Mouse (Mus musculus): ENCODE data around the gene Nptn.
"Not testable (repeated sequence)": the region's sequence is repeated elsewhere in the genome, so short reads cannot be mapped to it uniquely, and the experiment has no call there.

Nptn gene

DNA sequence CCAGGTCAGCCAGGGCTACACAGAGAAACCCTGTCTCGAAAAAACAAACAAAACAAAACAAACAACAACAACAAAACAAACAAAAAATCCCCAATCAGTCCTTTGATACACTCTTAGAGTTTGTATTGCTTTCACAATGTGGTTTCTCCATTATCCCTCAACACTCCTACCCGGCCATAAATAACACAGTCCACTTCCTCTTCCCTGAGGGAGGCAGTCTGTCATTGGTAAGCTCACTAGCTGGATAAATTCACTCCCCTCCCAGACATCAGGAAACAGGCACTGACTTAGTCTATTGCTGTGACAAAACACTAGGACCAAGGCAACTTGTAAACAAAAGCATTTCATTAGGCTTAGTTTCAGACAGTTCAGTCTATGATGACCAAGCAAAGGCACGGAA is 21.8 kb upstream of the Nptn start:
- no peak for DNase-seq (ENCODE audit: low spot score in 2 of 2)

DNA sequence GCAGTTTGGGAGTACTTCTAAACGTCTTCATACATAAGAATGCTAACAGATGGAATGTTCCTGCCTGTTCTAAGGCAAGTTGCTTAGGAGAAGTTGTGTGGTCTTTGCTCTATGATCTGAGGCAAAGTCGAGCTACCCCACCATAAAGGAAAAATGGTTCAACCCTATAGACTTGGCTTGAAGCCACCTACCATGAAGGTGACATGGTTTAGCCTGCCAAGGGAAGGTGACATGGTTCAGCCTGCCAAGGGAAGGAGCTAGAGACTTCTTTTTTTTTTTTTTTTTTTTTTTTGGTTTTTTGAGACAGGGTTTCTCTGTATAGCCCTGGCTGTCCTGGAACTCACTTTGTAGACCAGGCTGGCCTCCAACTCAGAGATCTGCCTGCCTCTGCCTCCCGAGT is 16.1 kb upstream of the Nptn start:
- DNase-seq (ENCODE audit: low spot score in 2 of 2), result not testable (repeated sequence)

DNA sequence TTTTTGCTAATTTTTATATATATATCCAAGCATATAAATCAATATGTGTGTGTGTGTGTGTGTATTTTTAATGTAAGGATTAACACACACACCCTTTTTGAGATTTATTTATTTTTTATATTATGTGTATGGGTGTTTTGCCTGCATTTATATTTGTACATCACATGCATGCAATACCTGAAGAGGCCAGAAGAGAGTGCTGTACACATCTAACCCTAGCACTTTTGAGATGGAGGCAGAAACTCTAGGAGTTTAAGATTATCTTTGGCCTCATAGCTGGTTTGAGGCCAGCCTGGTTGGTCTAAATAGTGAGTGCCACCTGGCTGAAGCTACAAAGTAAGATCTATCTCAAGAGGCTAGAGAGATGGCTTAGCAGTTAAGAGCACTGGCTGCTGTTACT is 14.4 kb upstream of the Nptn start:
- DNase-seq (ENCODE audit: low spot score in 2 of 2), result peak; percentile 25 to 48

DNA sequence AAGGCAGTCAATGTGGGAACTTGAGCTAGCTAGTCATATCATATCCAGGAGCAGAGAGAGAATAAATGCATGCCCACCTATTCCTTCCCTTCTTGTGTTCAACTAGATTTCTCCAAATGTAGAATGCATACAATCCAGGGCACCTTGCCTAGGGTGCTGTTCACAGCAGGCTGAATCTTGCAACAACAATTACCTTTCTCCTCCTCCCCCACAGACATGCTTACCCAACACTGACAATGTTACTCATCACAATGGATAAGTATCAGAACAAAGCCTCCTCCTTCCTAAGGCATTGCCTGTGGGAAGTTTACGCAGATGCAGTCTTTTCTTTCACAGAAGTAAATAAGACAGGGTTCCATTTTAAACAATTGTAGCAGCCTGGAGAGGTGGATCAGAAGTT is 11.0 kb upstream of the Nptn start:
- no peak for DNase-seq (ENCODE audit: low spot score in 2 of 2)

DNA sequence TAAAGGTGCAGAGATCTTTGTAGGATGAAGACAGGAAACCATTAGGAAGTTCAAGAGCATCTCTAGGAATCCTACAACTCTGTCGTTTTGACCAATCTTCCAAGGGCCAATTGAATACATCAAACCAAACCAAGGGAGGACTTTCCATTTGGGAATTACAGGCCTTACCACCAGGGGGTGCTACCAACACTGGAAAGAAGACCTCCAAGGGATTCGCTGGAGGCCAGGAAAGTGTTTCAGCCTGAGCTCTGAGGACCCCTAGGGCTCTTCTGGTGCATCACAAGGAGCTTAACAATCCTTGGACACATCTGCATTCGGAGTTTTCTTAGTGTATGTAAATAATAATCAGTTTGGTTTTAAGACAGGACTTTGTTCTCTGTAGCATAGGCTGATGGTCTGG is 3.4 kb upstream of the Nptn start:
- DNase-seq (ENCODE audit: low spot score in 2 of 2), result peak; percentile 36 to 44

DNA sequence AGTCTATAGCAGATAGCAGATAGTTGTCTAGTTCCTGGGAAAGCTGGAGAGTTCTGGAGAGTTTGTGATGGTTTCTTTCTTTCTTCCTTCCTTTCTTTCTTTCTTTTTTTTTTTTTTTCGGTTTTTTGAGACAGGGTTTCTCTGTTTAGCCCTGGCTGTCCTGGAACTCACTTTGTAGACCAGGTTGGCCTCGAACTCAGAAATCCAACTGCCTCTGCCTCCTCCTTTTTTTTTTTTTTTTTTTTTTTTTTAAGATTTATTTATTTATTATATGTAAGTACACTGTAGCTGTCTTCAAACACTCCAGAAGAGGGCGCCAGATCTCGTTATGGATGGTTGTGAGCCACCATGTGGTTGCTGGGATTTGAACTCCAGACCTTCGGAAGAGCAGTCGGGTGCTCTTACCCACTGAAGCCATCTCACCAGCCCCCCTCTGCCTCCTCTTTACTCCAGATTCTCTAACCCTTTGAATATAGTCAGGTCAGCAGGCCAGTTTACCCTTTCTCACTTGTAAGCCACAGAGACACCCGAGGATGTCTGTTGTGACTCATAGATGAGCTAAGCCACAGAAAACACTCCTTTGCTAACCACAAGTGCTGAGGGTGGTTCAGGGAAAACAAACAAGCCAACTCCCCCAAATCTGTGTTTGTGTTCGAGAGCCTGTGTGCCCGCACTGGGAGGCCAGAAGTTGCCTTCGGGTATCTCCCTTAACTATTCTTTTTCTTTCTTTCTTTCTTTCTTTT is 1.4 kb upstream of the Nptn start:
- peak; percentile 69 to 86 for DNase-seq (ENCODE audit: low spot score in 2 of 2)

DNA sequence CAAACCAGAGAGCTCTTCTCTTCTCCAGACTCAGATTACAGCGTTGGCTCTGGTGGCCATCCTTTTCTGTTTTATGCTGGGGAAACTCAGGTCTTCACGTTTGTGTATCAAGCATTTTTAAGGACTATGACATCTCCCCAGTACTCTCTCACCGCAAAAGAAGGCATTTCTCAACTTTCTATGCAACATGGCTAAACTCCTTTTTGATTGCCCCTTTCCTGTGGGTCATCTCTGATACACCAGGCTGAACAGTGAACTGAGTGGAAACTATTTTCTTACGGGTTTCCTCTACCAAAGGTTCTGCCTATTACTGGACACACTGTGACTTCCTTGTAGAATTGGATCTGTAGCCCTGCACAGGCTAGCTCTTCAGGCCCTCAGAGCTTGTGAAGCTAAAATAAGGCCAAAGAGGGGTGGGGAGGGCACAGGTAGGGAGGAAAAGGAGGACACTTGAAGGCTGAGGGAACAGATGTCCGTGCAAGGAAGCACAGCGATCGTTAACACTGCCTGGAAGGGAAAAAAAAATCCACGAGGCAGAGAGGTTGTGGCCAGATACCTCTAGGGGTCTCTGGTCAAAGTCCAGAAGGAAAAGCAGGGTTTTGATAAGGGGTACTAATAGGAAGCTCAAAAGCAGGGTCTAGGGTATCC is 633 bp upstream of the Nptn start:
- peak; percentile 2 to 30 for DNase-seq (ENCODE audit: low spot score in 2 of 2)

DNA sequence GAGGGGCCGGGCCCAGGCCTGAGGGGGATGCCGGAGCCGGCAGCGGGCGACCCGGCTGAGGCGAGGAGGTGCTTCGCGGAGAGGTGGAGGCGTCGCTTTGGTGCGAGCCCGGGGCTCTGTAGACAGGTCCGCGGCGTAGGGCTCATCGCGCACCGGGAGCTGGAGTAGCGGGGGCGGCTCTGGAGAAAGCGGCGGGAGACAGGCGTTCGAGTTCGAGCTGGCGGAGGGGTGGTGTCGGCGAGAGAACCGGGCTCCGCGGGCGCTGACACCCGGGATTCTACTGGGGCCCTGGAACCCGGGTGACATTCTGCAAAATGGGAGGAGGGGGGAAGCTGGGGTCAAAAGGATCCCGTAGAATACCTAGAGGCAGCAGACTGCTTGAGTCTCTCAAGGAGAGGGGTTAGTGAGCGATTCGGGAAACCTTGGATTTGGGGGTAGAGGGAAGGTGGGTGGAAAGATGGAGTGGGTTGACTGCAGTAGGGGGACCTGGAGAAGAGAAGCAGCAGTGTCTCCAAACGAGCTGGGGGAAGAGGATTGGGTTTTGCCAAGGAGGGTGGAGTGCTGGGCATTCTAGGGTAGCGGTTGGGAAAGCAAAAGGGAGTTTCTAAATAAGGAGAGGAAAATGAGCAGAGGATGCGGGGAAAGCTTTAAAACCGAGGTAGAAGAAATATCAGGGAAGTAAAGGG is 684 bp downstream of the Nptn start:
- DNase-seq (ENCODE audit: low spot score in 2 of 2), result no peak

DNA sequence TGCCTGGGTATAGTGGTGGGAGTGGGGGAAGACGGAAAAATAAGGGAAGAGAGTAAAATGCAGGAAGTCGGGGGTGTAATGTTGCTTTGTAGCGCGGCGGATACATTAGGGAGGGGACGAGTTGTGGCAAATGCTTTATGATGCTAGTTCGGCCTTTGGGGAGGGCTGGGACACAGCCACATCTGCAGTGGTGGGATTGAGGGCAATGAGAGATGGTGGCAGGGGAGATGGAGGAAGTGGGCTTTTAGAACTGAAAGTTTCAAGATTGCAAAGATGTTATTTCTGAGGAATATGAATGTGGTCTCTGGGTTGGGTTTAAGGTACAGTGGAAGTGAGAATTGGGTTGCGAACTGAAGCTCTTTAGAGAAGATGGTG is 1.2 kb downstream of the Nptn start:
- DNase-seq (ENCODE audit: low spot score in 2 of 2), result peak; percentile 26 to 36

DNA sequence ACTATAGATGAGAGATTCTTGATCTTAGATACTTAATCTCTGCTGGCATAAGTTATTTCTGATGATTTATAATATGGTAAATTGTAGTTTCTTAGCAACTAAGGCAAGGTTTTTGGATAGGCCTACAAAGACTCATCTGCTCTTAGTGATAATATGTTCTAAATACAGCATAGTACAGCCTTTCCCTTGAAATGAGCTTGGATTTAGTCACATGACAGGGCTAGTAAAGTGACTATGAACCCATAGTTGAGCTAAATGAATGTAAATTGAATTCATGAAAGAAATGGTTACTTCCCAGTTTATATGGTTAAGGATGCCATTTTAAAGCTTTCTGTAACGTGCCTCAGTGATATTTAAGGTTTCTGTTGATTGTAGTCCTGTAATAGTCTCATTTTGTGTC is 2.3 kb downstream of the Nptn start:
- DNase-seq (ENCODE audit: low spot score in 2 of 2), result no peak

DNA sequence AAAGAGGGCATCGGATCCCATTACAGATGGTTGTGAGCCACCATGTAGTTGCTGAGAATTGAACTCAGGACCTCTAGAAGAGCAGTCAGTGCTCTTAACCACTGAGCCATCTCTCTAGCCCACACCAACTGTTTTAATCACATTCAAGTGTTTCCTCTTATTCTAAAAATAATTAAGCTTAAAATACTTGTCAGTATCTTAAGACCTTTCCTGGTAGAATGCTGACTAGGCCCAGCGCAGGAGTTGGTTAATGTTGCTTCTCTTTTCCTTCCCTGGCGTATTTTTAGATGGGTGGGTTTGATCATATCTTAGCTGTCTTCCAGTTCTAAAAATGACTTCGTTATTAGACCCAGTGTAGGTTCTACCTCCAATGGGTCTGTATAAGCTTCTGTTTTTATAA is 6.6 kb downstream of the Nptn start:
- DNase-seq (ENCODE audit: low spot score in 2 of 2), result no peak

DNA sequence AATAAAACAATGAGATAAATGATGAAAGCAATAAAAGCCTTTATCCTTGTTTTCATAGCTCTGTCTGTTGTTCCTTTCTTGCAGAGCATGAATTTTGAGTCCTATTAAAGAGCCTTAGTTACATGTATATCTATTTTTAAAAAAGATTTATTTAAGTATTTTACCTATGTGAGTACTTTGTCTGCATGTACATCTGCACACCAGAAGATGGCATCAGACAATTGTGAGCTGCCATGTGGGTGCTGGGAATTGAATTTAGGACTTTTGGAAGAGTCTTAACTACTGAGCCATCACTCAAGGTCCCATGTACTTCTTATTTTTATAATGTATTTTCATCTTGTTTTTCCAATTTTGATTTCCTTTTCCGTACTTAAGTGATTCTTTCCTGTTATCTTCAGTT is 13.3 kb downstream of the Nptn start:
- DNase-seq (ENCODE audit: low spot score in 2 of 2), result no peak

DNA sequence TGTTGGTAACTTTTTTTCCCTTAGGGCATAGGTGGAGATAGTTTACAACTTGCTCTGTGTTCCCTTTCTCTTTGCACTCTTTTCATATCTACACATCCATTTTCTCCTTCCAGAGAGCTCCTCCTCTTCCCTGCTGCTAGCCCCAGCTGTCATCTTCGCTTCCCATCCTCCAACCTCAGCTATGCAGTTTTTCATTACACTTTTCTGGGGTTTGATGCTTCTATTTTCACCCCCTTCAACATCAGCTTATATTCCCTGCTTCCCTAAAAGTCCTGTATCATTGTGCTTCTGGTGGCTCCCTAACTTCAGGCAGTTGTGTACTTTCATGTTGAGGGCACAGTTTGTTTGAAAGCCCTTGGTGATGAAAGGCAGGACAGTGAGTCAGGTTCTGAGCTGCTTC is 31.8 kb downstream of the Nptn start:
- no peak for DNase-seq (ENCODE audit: low spot score in 2 of 2)

DNA sequence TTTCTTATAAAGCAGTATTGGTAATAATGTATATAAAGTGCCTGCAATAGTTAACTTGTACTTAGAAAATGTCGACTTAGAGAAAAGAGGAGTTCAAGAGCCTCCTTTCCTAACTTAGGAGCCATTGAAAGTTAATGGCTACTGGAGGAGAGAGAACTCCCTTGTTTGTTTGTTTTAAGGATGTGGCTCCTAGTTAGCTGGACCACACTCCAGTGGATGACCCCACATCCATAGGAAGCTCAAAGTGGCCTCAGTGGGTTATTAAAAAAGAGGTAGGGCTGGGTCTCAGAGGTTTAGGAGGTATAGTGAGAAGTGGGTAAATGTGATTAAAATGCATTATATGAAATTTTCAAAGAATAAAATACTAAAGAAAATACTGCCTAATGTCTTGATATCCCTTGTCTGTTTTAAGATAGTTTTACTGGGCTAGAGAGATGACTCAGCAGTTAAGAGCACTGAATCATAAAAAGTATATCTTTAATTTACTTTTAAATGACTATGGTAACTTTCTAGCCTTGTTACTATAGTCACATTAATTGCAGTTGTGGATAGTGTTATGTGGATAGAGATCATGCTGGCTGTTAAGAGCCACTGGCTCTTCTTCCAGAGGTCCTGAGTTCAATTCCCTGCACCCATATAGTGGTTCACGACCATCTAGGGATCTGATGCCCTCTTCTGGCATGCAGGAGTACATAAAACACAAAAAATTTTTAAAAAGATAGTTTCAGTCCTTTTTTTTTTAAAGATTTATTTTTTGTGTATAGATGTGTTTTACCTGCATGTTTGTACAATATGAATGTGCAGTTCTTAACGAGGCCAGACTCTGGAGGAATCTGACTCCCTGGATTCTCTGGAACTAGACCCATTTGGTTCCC is 33.3 kb downstream of the Nptn start:
- no peak for DNase-seq (ENCODE audit: low spot score in 2 of 2)

DNA sequence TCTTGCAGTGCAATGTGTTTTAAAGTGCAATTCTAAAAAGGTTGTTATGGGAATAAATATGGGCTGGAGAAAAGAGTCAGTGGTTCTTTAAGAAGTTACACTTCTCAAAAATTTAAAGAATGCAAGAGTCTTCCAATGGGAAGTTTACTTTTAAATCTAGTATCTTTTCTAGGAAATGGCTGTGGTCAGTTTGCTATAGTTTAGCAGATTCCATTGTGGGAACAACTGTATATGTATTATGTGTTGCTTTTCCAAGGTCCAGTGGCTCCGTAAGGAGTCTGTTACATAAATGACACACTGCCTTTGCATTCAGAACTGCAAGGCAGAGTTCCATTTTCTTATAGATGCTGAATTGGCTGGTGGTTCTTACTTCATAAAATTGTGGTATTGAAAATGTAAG is 41.0 kb downstream of the Nptn start:
- DNase-seq (ENCODE audit: low spot score in 2 of 2), result no peak

DNA sequence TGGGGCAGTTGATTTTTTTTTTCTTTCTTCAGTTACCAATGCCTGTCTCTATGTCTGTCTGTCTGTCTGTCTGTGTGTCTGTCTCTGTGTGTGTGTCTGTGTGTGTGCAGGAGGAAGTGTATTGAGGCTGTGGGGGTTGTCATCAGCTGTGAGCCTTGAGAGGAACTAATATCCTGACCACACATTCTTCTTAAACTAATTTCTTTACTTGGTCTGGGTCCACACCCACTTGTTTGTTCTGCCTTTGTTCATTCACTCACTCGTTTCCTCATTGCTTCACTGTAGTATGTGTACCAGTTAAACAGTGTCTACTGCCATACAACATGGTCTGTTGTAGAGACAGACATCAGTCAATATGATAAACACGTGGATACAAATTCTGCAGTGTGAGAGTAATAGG is 45.2 kb downstream of the Nptn start:
- DNase-seq (ENCODE audit: low spot score in 2 of 2), result no peak

DNA sequence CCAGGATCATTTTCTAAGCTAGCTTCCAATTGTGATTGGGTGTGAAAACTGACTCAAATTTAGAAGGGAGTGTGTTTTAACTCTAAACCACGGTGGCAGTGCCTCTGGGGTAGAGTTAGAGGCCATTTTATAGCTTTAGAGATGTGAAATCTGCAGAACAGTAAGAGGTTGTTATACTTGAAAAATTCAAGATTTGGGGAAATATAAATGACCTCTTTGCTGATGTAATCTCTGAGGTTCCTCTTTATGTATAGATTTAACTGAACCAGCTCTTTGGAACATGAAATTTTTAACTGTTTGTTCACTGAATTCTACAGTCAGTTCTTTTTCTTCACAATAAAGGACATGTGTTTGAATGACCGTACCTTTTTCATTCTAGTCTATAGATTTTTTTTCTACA is 48.4 kb downstream of the Nptn start:
- no peak for DNase-seq (ENCODE audit: low spot score in 2 of 2)

DNA sequence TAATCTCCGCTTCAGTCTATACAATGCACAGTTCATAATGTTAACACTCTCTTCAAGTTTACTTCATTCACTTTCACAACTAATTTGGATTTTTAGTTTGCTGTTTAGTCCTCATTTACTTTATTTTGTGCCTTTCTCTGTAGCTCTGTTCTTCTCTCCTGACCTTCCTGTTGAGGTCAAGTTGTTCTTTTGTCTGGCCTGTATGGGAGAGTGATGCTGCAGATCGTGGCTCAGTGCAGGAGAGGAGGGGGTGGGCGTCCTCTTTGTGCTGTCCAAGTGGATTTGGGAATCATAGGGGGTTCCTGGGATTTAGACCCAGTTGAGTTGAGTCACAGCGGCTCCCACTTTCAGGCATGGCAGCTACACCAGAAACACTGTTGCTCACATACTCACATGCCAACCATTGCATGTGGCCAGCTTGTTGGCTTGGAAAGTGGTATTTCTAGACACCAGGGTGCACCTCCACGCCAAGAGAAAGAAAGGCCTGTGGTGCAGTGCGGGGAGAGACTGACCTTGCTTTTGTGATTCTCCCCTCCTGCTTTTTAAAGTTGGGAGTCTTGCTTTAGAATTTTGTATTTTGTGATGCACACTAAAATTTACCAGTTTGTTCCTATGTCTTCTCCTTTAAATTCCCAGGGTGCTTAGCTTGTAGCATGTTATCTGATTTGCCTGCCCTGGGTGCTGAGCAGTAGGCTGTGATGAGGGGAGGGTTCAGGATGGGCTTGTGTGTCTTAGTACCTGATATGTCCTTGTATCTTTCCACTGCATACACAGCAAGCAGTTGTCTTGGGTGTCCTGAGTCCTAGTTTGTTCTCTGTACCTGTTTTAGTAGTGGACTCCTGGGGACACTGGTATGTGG is 66.6 kb downstream of the Nptn start:
- DNase-seq (ENCODE audit: low spot score in 2 of 2), result no peak

DNA sequence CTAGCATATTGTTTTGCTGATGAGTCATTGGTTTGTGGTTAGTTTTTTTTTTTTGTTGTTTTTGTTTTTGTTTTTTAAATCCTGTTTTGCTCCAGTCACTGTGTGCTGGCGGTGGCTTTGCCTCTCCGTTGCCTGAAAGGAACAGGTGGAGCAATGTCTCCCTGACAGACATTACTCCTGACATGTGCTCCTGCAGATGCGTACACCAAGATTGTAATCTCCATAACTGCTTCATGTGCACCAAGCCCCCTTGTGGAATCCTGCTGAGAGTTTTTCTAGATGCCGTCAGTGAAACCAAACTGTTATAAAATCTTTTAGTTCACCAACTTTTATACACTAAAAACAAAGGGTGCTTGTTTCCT is 67.2 kb downstream of the Nptn start:
- no peak for DNase-seq (ENCODE audit: low spot score in 2 of 2)

DNA sequence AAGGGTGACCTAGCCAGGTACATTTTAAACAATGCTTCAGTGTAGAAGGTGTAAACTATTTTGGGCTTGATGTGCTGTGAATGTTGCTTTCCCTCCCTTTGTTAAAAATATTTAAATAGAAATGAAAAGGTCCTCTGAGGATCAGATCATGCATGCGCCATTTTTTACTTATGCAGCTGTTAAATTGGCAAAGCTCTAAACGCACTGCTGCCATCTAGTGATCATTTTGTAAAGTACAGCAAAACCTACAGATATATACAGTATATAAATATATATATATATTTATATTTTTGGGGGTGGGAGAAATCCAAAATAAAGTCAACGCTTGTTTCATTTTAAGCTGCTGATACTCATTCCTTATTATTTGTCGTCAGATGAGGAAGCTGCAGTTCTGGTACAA is 70.0 kb downstream of the Nptn start:
- DNase-seq (ENCODE audit: low spot score in 2 of 2), result peak; percentile 23 to 35

DNA sequence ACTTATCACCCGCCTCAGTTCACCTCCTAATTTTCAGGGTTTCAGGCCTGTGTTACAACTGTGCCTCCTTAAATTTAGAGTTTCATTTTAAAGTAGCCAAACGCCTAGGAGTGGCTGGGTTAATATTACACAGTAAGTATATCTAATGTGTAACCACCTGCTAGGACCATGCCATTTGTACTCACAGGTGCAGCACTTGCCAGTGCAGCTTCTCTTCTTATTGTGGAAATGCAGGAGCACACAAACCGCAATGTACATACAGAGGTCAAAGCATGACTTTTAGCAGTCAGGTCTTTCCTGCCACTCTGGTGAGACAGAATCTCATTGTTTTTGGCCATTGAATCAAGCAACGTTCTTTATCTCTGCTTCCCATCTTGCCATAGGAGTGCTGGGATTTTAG is 72.5 kb downstream of the Nptn start:
- no peak for DNase-seq (ENCODE audit: low spot score in 2 of 2)

All from natural killer cell, adult 2 months (primary cell).